Mouse (Mus musculus) stomach, postnatal 0 days (tissue): ENCODE data around the gene Runx2. TPM values are rescaled to one million over a fixed set of nuclear protein-coding genes. Genes with fewer than 3 reads are reported as not detected.

Experiments
- ATAC-seq: fragments of 200-750 bp; cut with Nextera tagmentation; 2 replicates; pipeline ENCODE4 v1.8.0; 2017; ENCODE audit not compliant: low FRiP score, low TSS enrichment
- DNase-seq: peaks from one replicate; pipeline ENCODE4 v3.0.0-alpha.2; 2016; ENCODE audit warnings: low spot score
- H3K27ac ChIP-seq: fragments of 300-500 bp; sonication (generic); replicated peaks from 2 replicates; pipeline ENCODE4 v1.5.1; 2014; ENCODE audit warnings: mild to moderate bottlenecking, control low read depth
- H3K27me3 ChIP-seq: fragments of 300-500 bp; sonication (generic); 2 replicates; pipeline ENCODE4 v1.6.1; 2014; ENCODE audit warnings: low read length; ENCODE audit not compliant: control insufficient read depth, insufficient read depth
- H3K36me3 ChIP-seq: fragments of 300-500 bp; sonication (generic); 2 replicates; pipeline ENCODE4 v1.6.1; 2014; ENCODE audit warnings: low read length, mixed read lengths; ENCODE audit not compliant: control insufficient read depth, insufficient read depth
- H3K4me1 ChIP-seq: fragments of 300-500 bp; sonication (generic); replicated peaks from 2 replicates; pipeline ENCODE4 v1.6.1; 2014; ENCODE audit warnings: antibody characterized with exemption; ENCODE audit not compliant: control insufficient read depth, insufficient read depth
- H3K4me2 ChIP-seq: fragments of 300-500 bp; sonication (generic); replicated peaks from 2 replicates; pipeline ENCODE4 v1.6.1; 2014; ENCODE audit warnings: low read depth, mild to moderate bottlenecking, control low read depth, moderate library complexity
- H3K4me3 ChIP-seq: fragments of 300-500 bp; sonication (generic); 2 replicates; pipeline ENCODE4 v1.5.1; 2014; ENCODE audit warnings: low read depth, low read length, control low read depth
- H3K9ac ChIP-seq: fragments of 300-500 bp; sonication (generic); 2 replicates; pipeline ENCODE4 v1.6.1; 2014; ENCODE audit warnings: mild to moderate bottlenecking, low read length, control low read depth, mixed read lengths
- H3K9me3 ChIP-seq: fragments of 300-500 bp; sonication (generic); 2 replicates; pipeline ENCODE4 v1.6.1; 2016; ENCODE audit warnings: low read length; ENCODE audit not compliant: control insufficient read depth
- CTCF ChIP-seq: IDR thresholded peaks from 2 replicates; pipeline ENCODE4 v1.5.1; 2016; ENCODE audit warnings: antibody characterized with exemption, low read depth, mild to moderate bottlenecking, moderate library complexity
- EP300 ChIP-seq: optimal IDR thresholded peaks from 2 replicates; pipeline ENCODE3; 2016; ENCODE audit warnings: antibody characterized with exemption
- WGBS: fragments of 180-500 bp; shearing (Covaris S2); extraction: QIAGEN DNeasy Blood & Tissue Kit; methylation state at CpG from one replicate; pipeline ENCODE4 v1.1.7; 2014; 5-methylcytosine and 5-hydroxymethylcytosine counted together
- polyA plus RNA-seq: library from polyadenylated mRNA; unstranded; fragments of >200 nt; fragmentation: Nextera tagmentation; extraction: Ambion mirVana; gene quantifications from 2 replicates; pipeline ENCODE4 v1.2.1, GENCODE M21; 2015

Runx2 gene
- polyA plus RNA-seq, 1 experiment from 2014 or later, result 0.53 TPM

GRCm38 (mm10) chr17:44530000-44530399 is 284.6 kb downstream of the Runx2 start:
- Histone ChIP-seq H3K36me3 (no peaks in the 10 kb centered on the region), H3K4me1 (no peaks in the 10 kb centered on the region), H3K9ac (no peak overlapping the region), H3K4me2 (no peak overlapping the region), H3K9me3 (no peaks in the 10 kb centered on the region), H3K4me3 (no peak overlapping the region), H3K27ac (no peak overlapping the region), H3K27me3 (no peaks in the 10 kb centered on the region)
- TF ChIP-seq CTCF (peak; percentile 47), EP300 (no peak)
- ATAC-seq, result no peak
- 77% methylated on average over 6 of the region's 6 CpGs for WGBS
- DNase-seq, result no peak

GRCm38 (mm10) chr17:44528617-44529016 is 286.0 kb downstream of the Runx2 start:
- no peak overlapping the region for H3K4me2 ChIP-seq
- H3K4me1 ChIP-seq, result no peaks in the 10 kb centered on the region
- no peak overlapping the region for H3K9ac ChIP-seq
- no peaks in the 10 kb centered on the region for H3K9me3 ChIP-seq
- no peak overlapping the region for H3K4me3 ChIP-seq
- 32% methylated on average over 4 of the region's 4 CpGs for WGBS
- DNase-seq (no peak), ATAC-seq (no peak)
- no peak for TF ChIP-seq CTCF
- no peak for TF ChIP-seq EP300
- no peaks in the 10 kb centered on the region for H3K36me3 ChIP-seq
- H3K27ac ChIP-seq, result no peak overlapping the region
- no peaks in the 10 kb centered on the region for H3K27me3 ChIP-seq

GRCm38 (mm10) chr17:44524146-44524545 is 290.5 kb downstream of the Runx2 start:
- 53% methylated on average over 1 of the region's 1 CpGs for WGBS

GRCm38 (mm10) chr17:44522906-44523305 is 291.7 kb downstream of the Runx2 start:
- DNase-seq (no peak), ATAC-seq (no peak)
- Histone ChIP-seq H3K4me3 (no peak overlapping the region), H3K4me1 (no peaks in the 10 kb centered on the region), H3K27me3 (no peaks in the 10 kb centered on the region), H3K9ac (no peak overlapping the region), H3K27ac (no peak overlapping the region), H3K36me3 (no peaks in the 10 kb centered on the region), H3K4me2 (no peak overlapping the region), H3K9me3 (no peaks in the 10 kb centered on the region)
- 44% methylated on average over 5 of the region's 5 CpGs for WGBS
- TF ChIP-seq CTCF (no peak), EP300 (no peak)

More at GRCm38 (mm10) chr17:44524146-44524545, 290.5 kb downstream of the Runx2 start:
- Histone ChIP-seq H3K9ac (no peak overlapping the region), H3K9me3 (no peaks in the 10 kb centered on the region), H3K4me3 (no peak overlapping the region), H3K4me1 (no peaks in the 10 kb centered on the region), H3K27ac (no peak overlapping the region), H3K4me2 (no peak overlapping the region), H3K36me3 (no peaks in the 10 kb centered on the region), H3K27me3 (no peaks in the 10 kb centered on the region)
- no peak for ATAC-seq
- no peak for DNase-seq
- no peak for TF ChIP-seq CTCF
- no peak for TF ChIP-seq EP300

GRCm38 (mm10) chr17:44520122-44521075 is 294.2 kb downstream of the Runx2 start:
- Histone ChIP-seq H3K27me3 (no peaks in the 10 kb centered on the region), H3K36me3 (no peaks in the 10 kb centered on the region), H3K9me3 (no peaks in the 10 kb centered on the region), H3K4me1 (no peaks in the 10 kb centered on the region), H3K4me3 (no peak overlapping the region), H3K4me2 (no peak overlapping the region), H3K27ac (no peak overlapping the region), H3K9ac (no peak overlapping the region)
- TF ChIP-seq CTCF, result no peak
- TF ChIP-seq EP300, result no peak
- ATAC-seq (no peak), DNase-seq (no peak)
- WGBS, result 80% methylated on average over 11 of the region's 11 CpGs

GRCm38 (mm10) chr17:44519356-44519755 is 295.2 kb downstream of the Runx2 start:
- no peak overlapping the region for H3K27ac ChIP-seq
- TF ChIP-seq CTCF, result no peak
- no peak for TF ChIP-seq EP300
- no peaks in the 10 kb centered on the region for H3K27me3 ChIP-seq
- H3K9me3 ChIP-seq, result no peaks in the 10 kb centered on the region
- H3K9ac ChIP-seq, result no peak overlapping the region
- DNase-seq (no peak), ATAC-seq (no peak)
- WGBS, result 51% methylated on average over 3 of the region's 3 CpGs
- H3K4me1 ChIP-seq, result no peaks in the 10 kb centered on the region
- H3K4me3 ChIP-seq, result no peak overlapping the region
- H3K4me2 ChIP-seq, result no peak overlapping the region
- no peaks in the 10 kb centered on the region for H3K36me3 ChIP-seq
